Mouse (Mus musculus) thymus, adult 2 months (tissue): ENCODE data around the gene Exoc4.

Experiments used
- CTCF ChIP-seq: fragments of 200-500 bp; IDR thresholded peaks from 2 replicates; pipeline ENCODE4 v1.5.1; 2012; ENCODE audit warnings: mild to moderate bottlenecking, control low read depth, low read length, moderate library complexity, borderline replicate concordance; ENCODE audit not compliant: control insufficient read depth, poor library complexity, insufficient read depth; ENCODE audit errors: extremely low read depth
- POLR2A ChIP-seq: fragments of 200-500 bp; IDR thresholded peaks from 2 replicates; pipeline ENCODE4 v1.6.1; 2012; ENCODE audit warnings: mild to moderate bottlenecking, low read length, control low read depth, moderate library complexity; ENCODE audit not compliant: control insufficient read depth, poor library complexity, insufficient read depth; ENCODE audit errors: extremely low read depth

DNA sequence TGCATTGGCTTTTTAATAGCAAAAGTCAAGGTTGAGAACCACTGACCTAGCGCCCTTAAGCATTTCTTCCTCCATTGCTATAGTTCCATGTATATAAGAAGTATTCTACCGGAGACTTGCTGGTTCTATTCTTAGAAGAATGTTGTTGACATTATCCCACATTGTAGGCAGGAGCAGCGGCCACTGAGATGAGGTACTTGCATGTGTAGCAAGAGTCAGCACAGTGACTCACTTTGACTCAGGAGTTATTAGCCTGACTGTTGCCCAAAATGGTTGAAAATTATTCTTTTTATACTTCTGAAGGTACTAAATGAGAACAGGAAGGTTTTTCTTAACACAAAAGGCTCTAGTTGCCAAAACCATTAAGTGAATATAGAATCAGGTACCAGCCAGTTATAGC is 620.4 kb downstream of the Exoc4 start:
- TF ChIP-seq CTCF (no peak), POLR2A (no peak)
